Mouse (Mus musculus) spleen, adult 2 months (tissue): ENCODE measurements around the gene Galr2.

Experiments used
- CTCF ChIP-seq: fragments of 200-500 bp; IDR thresholded peaks from 2 replicates; pipeline ENCODE4 v1.5.1; 2011; ENCODE audit warnings: mild to moderate bottlenecking, inconsistent platforms; ENCODE audit not compliant: insufficient read depth, insufficient read length, insufficient replicate concordance; ENCODE audit errors: extremely low read depth
- POLR2A ChIP-seq: fragments of 200-500 bp; IDR thresholded peaks from 2 replicates; pipeline ENCODE4 v1.6.1; 2011; ENCODE audit warnings: low read depth, low read length, inconsistent platforms

GRCm38 (mm10) chr11:116267637-116268036, 13.1 kb upstream of the Galr2 start:
- no peak for TF ChIP-seq CTCF
- no peak for TF ChIP-seq POLR2A
